Mouse (Mus musculus) erythroblast, embryonic 14.5 days (primary cell): ENCODE results near the gene Rab3c.

ENCODE experiments used
- GATA1 ChIP-seq: IDR thresholded peaks from 2 replicates; pipeline ENCODE4 v1.6.1; 2012; ENCODE audit warnings: low read length, inconsistent platforms, mixed read lengths
- TAL1 ChIP-seq: IDR thresholded peaks from 3 replicates; pipeline ENCODE4 v1.6.1; 2012; ENCODE audit warnings: low read length, inconsistent platforms, mixed read lengths

- no peak for TF ChIP-seq GATA1
- TF ChIP-seq TAL1 = no peak
Measured at GRCm38 (mm10) chr13:110048767-110049434, 231.9 kb downstream of the Rab3c start.
